Mouse (Mus musculus) neural tube, embryonic 12.5 days (tissue): ENCODE results near the gene Pym1. TPM values are rescaled to one million over a fixed set of nuclear protein-coding genes. Genes with fewer than 3 reads are reported as not detected.
"Not testable (repeated sequence)": the region's sequence is repeated elsewhere in the genome, so short reads cannot be mapped to it uniquely, and the experiment has no call there.

Experiments used
- ATAC-seq: fragments of 200-750 bp; cut with Nextera tagmentation; 2 replicates; pipeline ENCODE4 v1.8.0; 2017; ENCODE audit warnings: low read depth, mild to moderate bottlenecking, moderate TSS enrichment, moderate library complexity; ENCODE audit not compliant: low FRiP score
- H3K27ac ChIP-seq: fragments of 300-500 bp; sonication (generic); 2 replicates; pipeline ENCODE4 v1.5.1; 2016
- H3K27me3 ChIP-seq: fragments of 300-500 bp; sonication (generic); replicated peaks from 2 replicates; pipeline ENCODE4 v1.6.1; 2016; ENCODE audit warnings: mild to moderate bottlenecking
- H3K36me3 ChIP-seq: fragments of 300-500 bp; sonication (generic); 2 replicates; pipeline ENCODE4 v1.6.1; 2016; ENCODE audit warnings: mild to moderate bottlenecking
- H3K4me1 ChIP-seq: fragments of 300-500 bp; sonication (generic); 2 replicates; pipeline ENCODE4 v1.6.1; 2016
- H3K4me2 ChIP-seq: fragments of 300-500 bp; sonication (generic); replicated peaks from 2 replicates; pipeline ENCODE4 v1.6.1; 2016; ENCODE audit warnings: mild to moderate bottlenecking
- H3K4me3 ChIP-seq: fragments of 300-500 bp; sonication (generic); 2 replicates; pipeline ENCODE4 v1.5.1; 2016
- H3K9ac ChIP-seq: fragments of 300-500 bp; sonication (generic); 2 replicates; pipeline ENCODE4 v1.6.1; 2016; ENCODE audit warnings: mild to moderate bottlenecking
- H3K9me3 ChIP-seq: fragments of 300-500 bp; sonication (generic); 2 replicates; pipeline ENCODE4 v1.6.1; 2016; ENCODE audit warnings: mild to moderate bottlenecking
- WGBS: fragments of 180-500 bp; shearing (Covaris S2); methylation state at CpG from one replicate; pipeline ENCODE4 v1.1.7; 2016; 5-methylcytosine and 5-hydroxymethylcytosine counted together
- polyA plus RNA-seq: library from polyadenylated mRNA; unstranded; fragments of >200 nt; fragmentation: Nextera tagmentation; extraction: Ambion mirVana; gene quantifications from 2 replicates; pipeline ENCODE4 v1.2.1, GENCODE M21; 2016

Gene Pym1
- polyA plus RNA-seq, result 49.1 and 50.5 TPM in 2 replicates

DNA sequence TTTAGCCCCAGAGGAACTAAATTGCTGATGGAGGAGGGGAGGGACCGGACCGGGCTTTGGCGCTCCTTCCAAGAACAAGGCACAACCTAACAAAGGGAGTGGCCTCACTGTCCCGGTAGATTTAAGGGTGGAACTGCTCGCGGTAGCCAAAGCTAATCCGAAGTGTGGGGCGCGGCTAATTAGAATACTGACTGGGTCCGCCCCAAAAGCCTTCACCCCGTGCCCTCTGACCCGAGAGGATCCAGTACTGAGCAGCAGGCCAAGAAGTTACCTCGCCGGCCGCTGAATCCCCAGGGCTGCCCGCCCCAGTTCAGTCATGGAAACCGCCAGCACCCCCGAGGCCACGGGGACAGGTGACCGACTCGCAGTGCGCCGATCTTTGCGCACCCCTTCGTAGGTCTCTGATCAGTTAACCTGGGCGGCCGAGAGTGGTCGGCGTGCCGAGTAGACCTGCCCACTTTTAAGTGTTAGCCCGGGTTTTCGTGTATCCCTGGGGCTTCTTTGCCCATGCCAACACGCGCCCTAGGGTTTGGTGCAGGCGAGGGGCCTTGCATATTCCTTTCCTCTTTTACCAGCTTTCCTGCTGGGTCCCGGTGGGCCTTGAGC lies at the start of gene Pym1:
Gene Pym1, plus strand, starts transcription at position 244 of the 606 bp plus-strand sequence.
- H3K36me3 ChIP-seq, result no peaks in the 10 kb centered on the region

DNA sequence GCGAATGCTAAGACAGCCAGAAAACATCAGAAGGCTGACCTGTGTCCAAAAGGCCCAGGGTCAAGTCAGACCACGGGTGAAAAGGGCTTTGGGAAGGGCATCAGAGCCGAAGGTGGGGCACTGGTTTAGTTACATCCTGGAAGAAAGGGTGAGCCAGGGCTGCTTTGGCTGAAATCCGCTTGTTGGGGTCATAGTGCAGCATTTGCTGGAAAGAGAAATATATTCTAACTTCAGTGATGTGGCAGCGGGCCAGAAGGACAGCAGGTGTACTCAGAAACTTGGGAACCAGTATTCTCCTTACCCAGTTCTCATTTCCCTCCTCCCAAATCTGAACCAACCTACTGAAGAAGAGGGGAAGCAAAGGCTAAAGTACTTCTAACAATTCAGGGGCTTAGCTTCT lies 48.7 kb upstream of the Pym1 start:
- WGBS, result 88% methylated on average over 5 of the region's 5 CpGs
- ATAC-seq, result no peak
- no peak overlapping the region for H3K4me2 ChIP-seq
- peaks cover 17% of the 10 kb centered on the region for H3K4me1 ChIP-seq
- H3K9ac ChIP-seq, result no peak overlapping the region
- H3K27me3 ChIP-seq, result no peaks in the 10 kb centered on the region
- peaks cover 21% of the 10 kb centered on the region for H3K36me3 ChIP-seq
- no peak overlapping the region for H3K27ac ChIP-seq
- no peaks in the 10 kb centered on the region for H3K9me3 ChIP-seq
- H3K4me3 ChIP-seq, result no peak overlapping the region

More for the DNA sequence above, at the start of gene Pym1:
- no peaks in the 10 kb centered on the region for H3K9me3 ChIP-seq
- peak within 1 kb of the TSS; percentile 77 for H3K9ac ChIP-seq
- under 1% methylated on average over 36 of the region's 36 CpGs for WGBS
- peak within 1 kb of the TSS; percentile 89 for H3K4me2 ChIP-seq
- peaks cover 25% of the 10 kb centered on the region for H3K27me3 ChIP-seq
- ATAC-seq, result peak; percentile 72
- H3K27ac ChIP-seq, result peak within 1 kb of the TSS; percentile 90
- peaks cover 23% of the 10 kb centered on the region for H3K4me1 ChIP-seq
- peak within 1 kb of the TSS; percentile 55 for H3K4me3 ChIP-seq

DNA sequence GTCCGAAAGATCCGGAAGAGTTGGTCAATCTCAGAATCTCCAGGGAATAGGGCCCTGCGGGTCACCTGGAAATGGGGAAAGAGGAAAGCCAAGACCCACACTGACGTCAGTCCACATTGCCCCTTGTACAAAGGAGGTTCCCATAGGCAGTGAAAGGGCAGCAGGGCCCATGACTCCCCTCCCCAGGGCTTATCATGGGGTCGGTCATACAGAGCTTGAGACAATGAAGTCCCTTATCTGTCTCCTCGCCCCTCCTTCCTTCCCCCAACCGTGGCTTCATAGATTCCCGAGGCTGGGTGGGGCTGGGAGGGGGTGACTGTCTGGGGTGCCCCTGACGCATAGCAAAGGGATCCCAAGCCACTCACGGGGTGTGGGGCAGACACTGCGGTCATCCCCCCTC lies 48.1 kb upstream of the Pym1 start:
- H3K27ac ChIP-seq, result no peak overlapping the region
- H3K9ac ChIP-seq, result no peak overlapping the region
- H3K4me3 ChIP-seq, result no peak overlapping the region
- no peak overlapping the region for H3K4me2 ChIP-seq
- H3K4me1 ChIP-seq, result peaks cover 20% of the 10 kb centered on the region
- 83% methylated on average over 11 of the region's 11 CpGs for WGBS
- H3K36me3 ChIP-seq, result peaks cover 21% of the 10 kb centered on the region
- no peaks in the 10 kb centered on the region for H3K27me3 ChIP-seq
- ATAC-seq, result no peak
- H3K9me3 ChIP-seq, result no peaks in the 10 kb centered on the region

DNA sequence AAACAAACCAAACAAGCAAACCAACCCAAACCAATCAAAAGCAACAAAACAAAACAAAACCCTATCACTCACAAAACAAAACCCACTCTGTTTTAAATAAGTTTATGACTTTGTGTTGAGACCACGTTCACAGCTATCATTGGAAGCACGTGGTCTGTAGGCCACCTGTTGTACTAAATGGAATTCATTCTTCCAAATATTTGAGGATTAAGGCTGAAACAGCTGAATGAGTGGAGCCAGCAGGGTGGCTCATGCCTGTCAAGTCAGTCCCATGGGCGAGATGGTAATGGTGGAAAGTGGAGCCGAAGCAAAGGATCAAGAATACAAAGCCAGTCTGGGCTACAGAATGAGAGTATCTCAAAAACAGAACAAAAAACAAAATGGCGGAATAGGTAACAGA lies 47.0 kb upstream of the Pym1 start:
- Histone ChIP-seq H3K4me1 (peaks cover 16% of the 10 kb centered on the region), H3K36me3 (peaks cover 21% of the 10 kb centered on the region), H3K27ac (no peak overlapping the region), H3K27me3 (no peaks in the 10 kb centered on the region), H3K4me3 (no peak overlapping the region), H3K4me2 (no peak overlapping the region), H3K9me3 (no peaks in the 10 kb centered on the region), H3K9ac (no peak overlapping the region)
- ATAC-seq, result no peak
- 96% methylated on average over 5 of the region's 5 CpGs for WGBS

DNA sequence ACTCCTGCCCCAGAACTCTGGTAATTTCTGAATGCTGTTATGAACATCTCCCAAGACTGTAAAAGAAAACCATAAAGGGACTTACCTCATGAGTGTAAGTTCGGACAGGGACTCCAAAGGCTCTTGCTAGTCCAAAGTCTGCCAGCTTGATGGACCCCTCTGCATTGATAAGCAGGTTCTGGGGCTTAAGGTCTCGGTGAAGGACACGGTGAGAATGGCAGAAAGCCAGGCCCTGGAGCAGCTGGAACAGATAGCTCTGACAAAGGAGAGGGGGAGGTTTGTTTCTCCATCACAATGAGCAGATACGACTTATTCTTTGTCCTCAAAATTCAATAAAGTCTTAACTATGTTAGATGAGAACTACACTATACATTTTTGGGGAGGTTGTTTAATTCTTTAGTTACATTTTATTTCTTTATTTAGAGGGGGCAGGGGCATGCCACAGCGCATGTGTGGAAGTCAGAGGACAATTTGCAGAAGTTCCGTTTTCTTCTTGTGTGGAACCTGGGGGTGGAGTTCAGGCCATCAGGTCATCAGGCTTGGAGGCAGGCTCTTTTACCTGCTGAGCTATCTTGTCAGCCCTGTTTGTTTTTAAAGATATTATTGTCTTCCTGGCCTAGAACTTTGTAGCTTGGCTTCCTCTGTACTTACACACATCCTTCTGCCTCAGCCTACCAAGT lies 45.2 kb upstream of the Pym1 start:
- no peak overlapping the region for H3K27ac ChIP-seq
- H3K4me3 ChIP-seq, result no peak overlapping the region
- peaks cover 16% of the 10 kb centered on the region for H3K4me1 ChIP-seq
- H3K9ac ChIP-seq, result no peak overlapping the region
- no peaks in the 10 kb centered on the region for H3K9me3 ChIP-seq
- no peak for ATAC-seq
- peaks cover 21% of the 10 kb centered on the region for H3K36me3 ChIP-seq
- no peaks in the 10 kb centered on the region for H3K27me3 ChIP-seq
- WGBS, result 89% methylated on average over 6 of the region's 6 CpGs
- H3K4me2 ChIP-seq, result no peak overlapping the region

DNA sequence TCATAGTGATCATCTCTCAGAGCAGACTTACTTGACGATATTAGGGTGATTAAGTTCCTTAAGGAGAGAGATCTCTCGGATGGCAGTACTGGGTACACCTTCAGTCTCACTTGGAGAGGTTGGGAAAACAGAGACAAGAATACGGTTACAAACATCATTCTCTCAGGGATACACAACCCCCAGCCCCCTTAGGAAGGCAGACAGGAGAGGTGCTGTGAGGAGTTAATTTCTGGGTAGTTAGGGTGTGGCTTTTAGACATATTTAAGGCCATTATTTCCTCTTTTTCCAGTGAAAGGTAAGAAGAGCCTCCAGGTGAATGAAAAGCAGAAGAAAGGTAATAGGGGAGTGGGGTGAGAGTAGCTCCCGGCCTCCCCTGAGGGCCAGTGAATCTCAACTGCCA lies 43.8 kb upstream of the Pym1 start, which contains the start of gene Pmel:
Gene Pmel, plus strand, starts transcription at position 301 of the 400 bp plus-strand sequence.
- H3K9me3 ChIP-seq, result no peaks in the 10 kb centered on the region
- ATAC-seq, result no peak
- 18% methylated on average over 4 of the region's 4 CpGs for WGBS

DNA sequence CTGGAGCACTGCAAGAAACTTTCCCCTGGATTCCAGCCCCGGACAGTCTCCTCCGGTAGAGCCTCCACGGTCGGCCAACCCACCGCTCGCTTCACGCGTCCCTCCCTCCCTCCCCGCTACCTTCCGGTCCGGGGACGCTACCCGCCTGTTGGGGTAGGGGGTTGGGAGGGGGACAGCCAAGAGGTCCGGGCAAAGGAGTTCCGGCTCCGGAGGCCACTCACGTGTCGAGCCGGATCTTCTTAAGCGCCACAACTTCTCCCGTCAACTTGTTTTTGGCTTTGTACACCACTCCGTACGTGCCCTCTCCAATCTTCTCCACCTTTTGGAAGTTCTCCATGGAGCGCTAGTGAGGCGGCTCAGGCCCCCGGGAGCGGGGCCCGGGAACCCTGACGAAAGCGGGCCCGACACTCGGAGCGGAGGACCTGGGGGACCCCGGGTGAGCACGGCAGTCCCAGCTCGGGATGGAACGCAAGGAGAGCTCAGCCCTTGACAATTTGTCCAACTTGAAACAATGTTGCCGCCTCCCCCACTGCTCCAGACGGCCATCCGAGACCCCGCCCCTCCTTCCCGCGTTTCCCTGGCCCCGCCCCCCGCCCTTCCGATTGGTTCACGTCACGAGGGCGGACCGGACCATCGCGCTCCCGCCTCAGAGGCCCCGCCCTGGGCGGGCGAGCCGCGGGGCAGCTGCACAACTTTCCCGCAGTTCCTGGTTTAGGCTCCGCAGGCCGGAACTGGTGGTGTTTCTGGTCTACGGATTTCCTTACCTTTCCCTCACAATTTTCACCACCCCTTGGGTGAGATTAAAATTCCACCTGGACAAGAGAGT lies 43.0 kb upstream of the Pym1 start, which contains the start of gene Cdk2:
Gene Cdk2, minus strand, starts transcription at position 541 of the 826 bp plus-strand sequence.
- Histone ChIP-seq H3K27me3 (no peaks in the 10 kb centered on the region), H3K27ac (peak within 1 kb of the TSS; percentile 66; the same call in 1 of the 2 replicates), H3K9me3 (no peaks in the 10 kb centered on the region), H3K36me3 (peaks cover 10% of the 10 kb centered on the region), H3K9ac (peak within 1 kb of the TSS; percentile 65), H3K4me2 (peak within 1 kb of the TSS; percentile 84), H3K4me1 (peaks cover 16% of the 10 kb centered on the region), H3K4me3 (peak within 1 kb of the TSS; percentile 75)
- under 1% methylated on average over 62 of the region's 62 CpGs for WGBS
- ATAC-seq, result peak; percentile 96

More for the DNA sequence above, 43.8 kb upstream of the Pym1 start, which contains the start of gene Pmel:
- Histone ChIP-seq H3K4me3 (peak within 1 kb of the TSS; percentile 75), H3K36me3 (peaks cover 18% of the 10 kb centered on the region), H3K27ac (peak within 1 kb of the TSS; percentile 66; the same call in 1 of the 2 replicates), H3K4me2 (peak within 1 kb of the TSS; percentile 84), H3K27me3 (no peaks in the 10 kb centered on the region), H3K9ac (peak within 1 kb of the TSS; percentile 65), H3K4me1 (peaks cover 16% of the 10 kb centered on the region)

DNA sequence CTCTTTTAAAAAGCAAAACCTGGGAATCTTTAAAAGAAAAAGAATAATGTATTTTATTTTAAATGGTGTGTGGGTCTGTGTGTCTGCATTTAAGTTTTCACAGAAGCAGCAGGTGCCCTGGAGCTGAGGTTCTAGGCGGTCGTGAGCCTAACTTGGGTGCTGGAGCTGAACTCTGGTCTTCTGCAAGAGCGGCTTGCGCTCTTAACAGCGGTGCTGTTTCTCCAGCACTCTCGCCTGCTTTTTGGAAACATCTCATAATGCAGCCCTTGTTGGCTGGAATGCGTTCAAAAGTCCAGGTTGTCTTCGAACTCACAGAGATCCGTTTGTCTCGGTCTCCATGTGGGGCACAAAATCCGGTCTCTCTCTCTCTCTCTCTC lies 42.4 kb upstream of the Pym1 start:
- H3K36me3 ChIP-seq, result peaks cover 8% of the 10 kb centered on the region
- no peak overlapping the region for H3K4me3 ChIP-seq
- no peaks in the 10 kb centered on the region for H3K27me3 ChIP-seq
- H3K27ac ChIP-seq, result no peak overlapping the region
- peak overlapping the region; percentile 84 for H3K4me2 ChIP-seq
- ATAC-seq, result peak; percentile 9; the same call in 1 of the 2 replicates
- 7% methylated on average over 11 of the region's 11 CpGs for WGBS
- peaks cover 16% of the 10 kb centered on the region for H3K4me1 ChIP-seq
- H3K9ac ChIP-seq, result no peak overlapping the region
- H3K9me3 ChIP-seq, result no peaks in the 10 kb centered on the region

DNA sequence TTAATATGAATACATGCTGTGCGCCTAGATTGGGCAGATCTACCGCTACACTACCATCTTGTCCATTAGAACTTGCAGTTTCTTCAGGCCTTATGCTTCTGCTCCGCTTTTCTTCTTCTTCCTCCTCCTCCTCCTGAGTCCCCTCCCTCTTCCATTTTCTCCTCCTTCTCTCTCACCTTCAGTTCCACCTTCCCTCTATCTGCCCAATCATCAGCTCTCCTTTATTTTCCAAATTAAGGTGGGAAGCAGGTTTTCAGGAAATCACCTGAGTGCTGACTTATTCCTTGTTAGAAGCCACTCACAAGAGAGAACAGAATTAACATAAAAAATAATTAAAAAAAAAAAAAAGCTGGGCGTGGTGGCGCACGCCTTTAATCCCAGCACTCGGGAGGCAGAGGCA lies 36.4 kb upstream of the Pym1 start:
- not testable (repeated sequence) for H3K9ac ChIP-seq, H3K27ac ChIP-seq, ATAC-seq, H3K4me1 ChIP-seq, H3K4me3 ChIP-seq, H3K36me3 ChIP-seq, H3K9me3 ChIP-seq, H3K27me3 ChIP-seq, H3K4me2 ChIP-seq
- 96% methylated on average over 7 of the region's 7 CpGs for WGBS

DNA sequence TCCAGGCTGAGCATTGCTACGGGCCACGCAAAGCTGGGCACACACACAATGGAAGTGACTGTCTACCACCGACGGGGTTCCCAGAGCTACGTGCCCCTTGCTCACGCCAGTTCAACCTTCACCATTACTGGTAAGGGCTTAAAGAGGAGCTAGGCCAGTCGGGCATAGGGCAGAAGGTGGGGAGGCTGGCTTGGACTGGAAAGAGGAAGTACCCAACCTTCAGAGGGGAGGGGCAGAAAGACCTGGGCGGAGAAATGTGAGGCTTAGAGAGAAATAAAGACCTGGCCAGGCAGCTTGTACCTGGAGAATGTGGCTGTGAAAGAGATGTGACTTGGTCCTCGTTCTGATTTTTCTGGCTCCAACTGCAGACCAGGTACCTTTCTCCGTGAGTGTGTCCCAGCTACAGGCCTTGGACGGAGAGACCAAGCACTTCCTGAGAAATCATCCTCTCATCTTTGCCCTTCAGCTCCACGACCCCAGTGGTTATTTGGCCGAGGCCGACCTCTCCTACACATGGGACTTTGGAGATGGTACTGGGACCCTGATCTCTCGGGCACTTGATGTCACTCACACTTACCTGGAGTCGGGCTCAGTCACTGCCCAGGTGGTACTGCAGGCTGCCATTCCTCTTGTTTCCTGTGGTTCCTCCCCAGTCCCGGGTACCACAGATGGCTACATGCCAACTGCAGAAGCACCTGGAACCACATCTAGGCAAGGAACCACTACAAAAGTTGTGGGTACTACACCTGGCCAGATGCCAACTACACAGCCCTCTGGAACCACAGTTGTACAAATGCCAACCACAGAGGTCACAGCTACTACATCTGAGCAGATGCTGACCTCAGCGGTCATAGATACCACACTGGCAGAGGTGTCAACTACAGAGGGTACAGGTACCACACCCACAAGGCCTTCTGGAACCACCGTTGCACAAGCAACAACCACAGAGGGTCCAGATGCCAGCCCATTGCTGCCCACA lies 31.8 kb upstream of the Pym1 start:
- Histone ChIP-seq H3K27ac (no peak overlapping the region), H3K9me3 (no peaks in the 10 kb centered on the region), H3K36me3 (no peaks in the 10 kb centered on the region), H3K4me3 (no peak overlapping the region), H3K27me3 (no peaks in the 10 kb centered on the region), H3K4me1 (no peaks in the 10 kb centered on the region), H3K9ac (no peak overlapping the region), H3K4me2 (no peak overlapping the region)
- 90% methylated on average over 19 of the region's 19 CpGs for WGBS
- no peak for ATAC-seq

DNA sequence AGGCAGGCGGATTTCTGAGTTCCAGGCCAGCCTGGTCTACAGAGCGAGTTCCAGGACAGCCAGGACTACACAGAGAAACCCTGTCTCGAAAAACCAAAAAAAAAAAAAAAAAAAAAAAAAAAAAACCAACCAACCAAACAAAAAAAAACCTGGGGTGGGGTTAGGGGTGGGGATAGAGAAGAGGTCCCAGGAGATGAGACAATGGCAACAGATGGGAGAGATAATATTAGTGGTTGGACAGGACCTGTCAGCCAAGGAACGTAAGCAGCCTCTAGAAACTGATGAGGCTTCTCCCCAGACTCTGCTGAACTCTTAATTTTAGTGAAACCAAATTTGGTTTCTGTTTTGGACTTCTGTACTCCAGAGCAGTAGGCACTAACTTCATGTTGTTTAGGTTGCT lies 22.2 kb upstream of the Pym1 start:
- ATAC-seq, H3K9ac ChIP-seq, H3K27me3 ChIP-seq, H3K4me2 ChIP-seq, H3K36me3 ChIP-seq, H3K27ac ChIP-seq, H3K9me3 ChIP-seq, H3K4me3 ChIP-seq, H3K4me1 ChIP-seq: not testable (repeated sequence)
- 91% methylated on average over 4 of the region's 4 CpGs for WGBS
